Mouse (Mus musculus) testis, adult 2 months (tissue): ENCODE measurements around the gene 3110040M04Rik.

Experiments
- CTCF ChIP-seq: fragments of 200-500 bp; IDR thresholded peaks from 2 replicates; pipeline ENCODE4 v1.5.1; 2012; ENCODE audit warnings: low read depth, mild to moderate bottlenecking, inconsistent platforms, low read length, moderate library complexity; ENCODE audit not compliant: control insufficient read depth, insufficient read depth, insufficient replicate concordance
- POLR2A ChIP-seq: fragments of 200-500 bp; IDR thresholded peaks from 2 replicates; pipeline ENCODE4 v1.6.1; 2012; ENCODE audit warnings: low read depth, mild to moderate bottlenecking, inconsistent platforms, low read length, moderate library complexity; ENCODE audit not compliant: control insufficient read depth

GRCm38 (mm10) chr1:151245165-151245564 is 41.2 kb downstream of the 3110040M04Rik start:
- TF ChIP-seq POLR2A (no peak), CTCF (no peak)
